Mouse (Mus musculus): Measurements from ENCODE around the gene Cyp2f2. TPM values are rescaled to one million over a fixed set of nuclear protein-coding genes. Genes with fewer than 3 reads are reported as not detected.

Gene Cyp2f2
- polyA plus RNA-seq, 1 experiment from 2014 or later: 9.3 TPM

GRCm38 (mm10) chr7:27128946-27129345, 9.2 kb downstream of the Cyp2f2 start:
- Histone ChIP-seq H3K9ac (no peak overlapping the region), H3K4me3 (ENCODE audit: low read depth, low read length) (no peak overlapping the region), H3K4me2 (no peak overlapping the region), H3K27me3 (ENCODE audit: insufficient read depth, low read length) (no peaks in the 10 kb centered on the region), H3K36me3 (ENCODE audit: insufficient read depth) (no peaks in the 10 kb centered on the region), H3K9me3 (ENCODE audit: low read depth, low read length) (no peaks in the 10 kb centered on the region), H3K4me1 (ENCODE audit: insufficient read depth) (no peaks in the 10 kb centered on the region; the same call in 1 of the 2 replicates), H3K27ac (ENCODE audit: low read depth) (no peak overlapping the region)
- TF ChIP-seq CTCF (IDR thresholded peaks at IDR 0.05; ENCODE audit: low read depth): no peak
- ATAC-seq (ENCODE audit: insufficient read depth): no peak
- 49% methylated on average over 13 of the region's 13 CpGs for WGBS
- DNase-seq: no peak

DNA sequence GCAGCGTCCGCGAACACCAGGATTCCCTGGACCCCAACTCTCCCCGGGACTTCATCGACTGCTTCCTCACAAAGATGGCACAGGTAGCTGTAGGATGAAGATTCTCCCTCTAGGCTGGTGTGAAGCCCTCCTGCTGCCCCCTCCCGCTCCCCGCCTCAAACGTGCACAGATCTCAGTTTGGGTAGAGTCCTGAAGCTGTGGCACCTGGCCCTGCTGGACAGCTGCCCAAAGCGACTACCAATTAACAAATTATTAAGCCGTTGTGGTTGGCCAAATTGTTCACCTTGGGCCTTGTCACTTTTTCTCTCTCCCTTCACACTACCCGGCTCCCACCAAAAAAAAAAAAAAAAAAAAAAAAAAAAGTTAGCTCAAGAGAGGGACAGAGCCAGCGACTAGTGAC, 10.1 kb downstream of the Cyp2f2 start:
- Histone ChIP-seq H3K27ac (ENCODE audit: low read depth) (no peak overlapping the region), H3K4me1 (ENCODE audit: insufficient read depth) (no peaks in the 10 kb centered on the region; the same call in 1 of the 2 replicates), H3K27me3 (ENCODE audit: insufficient read depth, low read length) (no peaks in the 10 kb centered on the region), H3K4me3 (ENCODE audit: low read depth, low read length) (no peak overlapping the region), H3K9ac (no peak overlapping the region), H3K36me3 (ENCODE audit: insufficient read depth) (no peaks in the 10 kb centered on the region), H3K9me3 (ENCODE audit: low read depth, low read length) (no peaks in the 10 kb centered on the region), H3K4me2 (no peak overlapping the region)
- TF ChIP-seq CTCF (IDR thresholded peaks at IDR 0.05; ENCODE audit: low read depth): no peak
- WGBS: 87% methylated on average over 12 of the region's 12 CpGs
- ATAC-seq (ENCODE audit: insufficient read depth) (no peak), DNase-seq (no peak)

DNA sequence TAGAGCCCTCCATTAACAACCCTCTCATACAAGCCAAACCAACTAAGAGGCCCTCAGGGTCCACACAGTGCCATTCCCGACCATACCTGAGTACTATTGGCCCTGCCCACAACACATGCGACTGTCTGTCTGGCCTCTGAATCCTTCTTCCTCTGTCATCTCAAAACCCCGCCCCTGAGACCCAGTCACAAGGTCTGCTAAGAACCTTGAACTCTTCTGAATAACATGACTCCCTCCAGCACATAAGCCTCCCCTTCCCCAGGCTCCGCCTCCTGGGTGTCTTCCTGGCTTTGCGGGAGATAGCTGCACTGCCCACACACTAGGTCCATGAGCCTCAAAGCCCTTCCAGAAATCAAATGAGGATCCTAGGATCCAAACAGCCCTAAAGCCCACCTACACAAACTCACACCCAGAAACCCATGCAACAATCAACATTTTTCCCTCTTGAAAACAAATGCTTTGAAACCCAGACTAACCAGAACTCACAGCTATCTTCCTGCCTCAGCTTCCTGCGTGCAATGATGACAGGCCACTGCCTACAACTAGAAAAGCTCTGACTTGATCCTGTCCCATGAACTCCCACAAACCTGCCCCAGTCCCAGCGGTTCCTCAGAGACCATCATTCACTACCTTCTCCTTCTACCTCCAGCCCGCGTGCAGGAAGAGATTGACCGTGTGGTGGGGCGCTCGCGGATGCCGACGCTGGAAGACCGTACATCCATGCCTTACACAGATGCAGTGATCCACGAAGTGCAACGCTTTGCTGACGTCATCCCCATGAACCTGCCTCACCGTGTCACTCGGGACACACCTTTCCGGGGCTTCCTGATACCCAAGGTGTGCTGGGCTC, 11.0 kb downstream of the Cyp2f2 start:
- WGBS: 88% methylated on average over 22 of the region's 22 CpGs
- Histone ChIP-seq H3K36me3 (ENCODE audit: insufficient read depth) (no peaks in the 10 kb centered on the region), H3K4me1 (ENCODE audit: insufficient read depth) (no peaks in the 10 kb centered on the region; the same call in 1 of the 2 replicates), H3K27me3 (ENCODE audit: insufficient read depth, low read length) (no peaks in the 10 kb centered on the region), H3K4me3 (ENCODE audit: low read depth, low read length) (no peak overlapping the region), H3K9ac (no peak overlapping the region), H3K27ac (ENCODE audit: low read depth) (no peak overlapping the region), H3K9me3 (ENCODE audit: low read depth, low read length) (no peaks in the 10 kb centered on the region), H3K4me2 (no peak overlapping the region)
- no peak for TF ChIP-seq CTCF (IDR thresholded peaks at IDR 0.05; ENCODE audit: low read depth)
- ATAC-seq (ENCODE audit: insufficient read depth) (no peak), DNase-seq (no peak)

GRCm38 (mm10) chr7:27131387-27131786, 11.7 kb downstream of the Cyp2f2 start:
- ATAC-seq (ENCODE audit: insufficient read depth): no peak
- no peak overlapping the region for H3K4me2 ChIP-seq
- no peaks in the 10 kb centered on the region; the same call in 1 of the 2 replicates for H3K4me1 ChIP-seq (ENCODE audit: insufficient read depth)
- 60% methylated on average over 2 of the region's 2 CpGs for WGBS
- TF ChIP-seq CTCF (IDR thresholded peaks at IDR 0.05; ENCODE audit: low read depth): peak; percentile 18; the same call in 1 of the 2 replicates
- H3K9me3 ChIP-seq (ENCODE audit: low read depth, low read length): no peaks in the 10 kb centered on the region
- H3K27ac ChIP-seq (ENCODE audit: low read depth): no peak overlapping the region
- no peak overlapping the region for H3K4me3 ChIP-seq (ENCODE audit: low read depth, low read length)
- no peaks in the 10 kb centered on the region for H3K27me3 ChIP-seq (ENCODE audit: insufficient read depth, low read length)
- H3K9ac ChIP-seq: no peak overlapping the region
- H3K36me3 ChIP-seq (ENCODE audit: insufficient read depth): no peaks in the 10 kb centered on the region
- no peak for DNase-seq

GRCm38 (mm10) chr7:27132588-27132987, 12.9 kb downstream of the Cyp2f2 start:
- H3K4me3 ChIP-seq (ENCODE audit: low read depth, low read length): no peak overlapping the region
- no peak overlapping the region for H3K27ac ChIP-seq (ENCODE audit: low read depth)
- DNase-seq (peak; percentile 83), ATAC-seq (ENCODE audit: insufficient read depth) (no peak)
- H3K9ac ChIP-seq: no peak overlapping the region
- no peaks in the 10 kb centered on the region for H3K36me3 ChIP-seq (ENCODE audit: insufficient read depth)
- WGBS: 13% methylated on average over 10 of the region's 10 CpGs
- no peaks in the 10 kb centered on the region for H3K9me3 ChIP-seq (ENCODE audit: low read depth, low read length)
- peak overlapping the region; percentile 11; the same call in 1 of the 2 replicates for H3K4me2 ChIP-seq
- H3K4me1 ChIP-seq (ENCODE audit: insufficient read depth): no peaks in the 10 kb centered on the region; the same call in 1 of the 2 replicates
- H3K27me3 ChIP-seq (ENCODE audit: insufficient read depth, low read length): no peaks in the 10 kb centered on the region
- TF ChIP-seq CTCF (IDR thresholded peaks at IDR 0.05; ENCODE audit: low read depth): peak; percentile 62

DNA sequence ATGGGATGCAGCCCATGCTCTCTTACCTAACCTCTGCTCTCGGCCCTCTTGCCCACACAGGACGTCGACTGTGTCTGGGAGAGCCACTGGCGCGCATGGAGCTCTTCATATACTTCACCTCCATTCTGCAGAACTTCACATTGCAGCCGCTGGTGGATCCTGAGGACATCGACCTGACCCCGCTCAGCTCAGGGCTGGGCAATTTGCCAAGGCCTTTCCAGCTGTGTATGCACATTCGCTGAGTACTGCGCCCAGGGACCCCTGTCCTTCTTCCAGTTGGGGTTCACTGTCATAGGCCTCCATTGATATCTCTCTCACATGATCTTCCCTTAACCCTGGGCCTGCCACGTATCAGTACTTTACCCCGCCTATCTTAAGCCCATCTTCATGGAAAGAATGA, 13.4 kb downstream of the Cyp2f2 start:
- H3K36me3 ChIP-seq (ENCODE audit: insufficient read depth): no peaks in the 10 kb centered on the region
- H3K4me3 ChIP-seq (ENCODE audit: low read depth, low read length): no peak overlapping the region
- ATAC-seq (ENCODE audit: insufficient read depth) (peak; percentile 41; the same call in 1 of the 2 replicates), DNase-seq (peak; percentile 78)
- WGBS: 37% methylated on average over 12 of the region's 12 CpGs
- H3K4me1 ChIP-seq (ENCODE audit: insufficient read depth): no peaks in the 10 kb centered on the region; the same call in 1 of the 2 replicates
- no peaks in the 10 kb centered on the region for H3K27me3 ChIP-seq (ENCODE audit: insufficient read depth, low read length)
- peak overlapping the region; percentile 11; the same call in 1 of the 2 replicates for H3K4me2 ChIP-seq
- H3K27ac ChIP-seq (ENCODE audit: low read depth): no peak overlapping the region
- no peak overlapping the region for H3K9ac ChIP-seq
- no peak for TF ChIP-seq CTCF (IDR thresholded peaks at IDR 0.05; ENCODE audit: low read depth)
- no peaks in the 10 kb centered on the region for H3K9me3 ChIP-seq (ENCODE audit: low read depth, low read length)

DNA sequence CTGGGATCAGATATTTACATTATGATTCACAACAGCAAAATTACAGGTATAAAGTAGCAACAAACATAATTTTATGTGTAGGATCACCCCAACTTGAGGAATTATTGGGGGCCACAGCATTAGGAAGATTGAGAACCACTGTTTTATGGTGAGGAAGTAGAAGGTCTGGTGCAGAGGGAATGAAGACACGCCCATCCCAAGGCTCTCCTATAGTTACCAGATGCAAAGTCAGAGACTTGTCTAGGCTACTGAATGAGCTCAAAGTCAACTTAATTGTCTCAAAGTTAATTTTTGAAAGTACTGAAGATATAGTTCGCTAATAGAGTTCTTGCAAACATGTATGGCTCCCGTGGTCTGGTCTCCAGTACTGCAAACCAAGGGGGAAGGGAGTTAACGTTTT, 14.0 kb downstream of the Cyp2f2 start:
- DNase-seq: no peak

More for the DNA sequence above, 14.0 kb downstream of the Cyp2f2 start:
- Histone ChIP-seq H3K9ac (no peak overlapping the region), H3K9me3 (ENCODE audit: low read depth, low read length) (no peaks in the 10 kb centered on the region), H3K27me3 (ENCODE audit: insufficient read depth, low read length) (no peaks in the 10 kb centered on the region), H3K36me3 (ENCODE audit: insufficient read depth) (no peaks in the 10 kb centered on the region), H3K4me1 (ENCODE audit: insufficient read depth) (no peaks in the 10 kb centered on the region; the same call in 1 of the 2 replicates), H3K4me2 (no peak overlapping the region), H3K27ac (ENCODE audit: low read depth) (no peak overlapping the region), H3K4me3 (ENCODE audit: low read depth, low read length) (no peak overlapping the region)
- TF ChIP-seq CTCF (IDR thresholded peaks at IDR 0.05; ENCODE audit: low read depth): no peak
- 75% methylated on average over 4 of the region's 4 CpGs for WGBS
- ATAC-seq (ENCODE audit: insufficient read depth): no peak

All from lung, embryonic 14.5 days (tissue).